Mouse (Mus musculus): ENCODE measurements around the gene Scg5.

- TF ChIP-seq CTCF (IDR thresholded peaks at IDR 0.05; ENCODE audit: control insufficient read depth, insufficient read depth, insufficient read length): no peak
- no peak for TF ChIP-seq MAX (IDR thresholded peaks at IDR 0.05)
- no peak for TF ChIP-seq USF1 (IDR thresholded peaks at IDR 0.05; ENCODE audit: low read depth)
- no peak for TF ChIP-seq MYOD1 (IDR thresholded peaks at IDR 0.05; ENCODE audit: control insufficient read depth, insufficient read length, low read depth)
Measured at GRCm38 (mm10) chr2:113793521-113793920, 35.4 kb downstream of the Scg5 start.
